Mouse (Mus musculus): ENCODE results near the gene Tmem210. TPM values are rescaled to one million over a fixed set of nuclear protein-coding genes. Genes with fewer than 3 reads are reported as not detected.

The Tmem210 gene
- polyA plus RNA-seq, 1 experiment: not detected

- no peaks in the 10 kb centered on the region for H3K9me3 ChIP-seq (ENCODE audit: control insufficient read depth, low read length)
- TF ChIP-seq TAL1 (IDR thresholded peaks at IDR 0.05; ENCODE audit: low read length): no peak
- no peak for TF ChIP-seq GATA1 (IDR thresholded peaks at IDR 0.05; ENCODE audit: low read length)
- H3K4me3 ChIP-seq (replicated peaks): peak within 1 kb of the TSS; percentile 84
- no peaks in the 10 kb centered on the region for H3K27me3 ChIP-seq (ENCODE audit: control insufficient read depth)
- peaks cover 63% of the 10 kb centered on the region for H3K4me1 ChIP-seq (ENCODE audit: control insufficient read depth)
- H3K36me3 ChIP-seq (ENCODE audit: control insufficient read depth): peaks cover 86% of the 10 kb centered on the region
These were observed 16.0 kb upstream of the Tmem210 start, which contains the start of the genes Ssna1 and Anapc2 for GRCm38 (mm10) chr2:25271827-25272511. Gene Ssna1, minus strand, starts transcription at chr2:25272438. Gene Anapc2, plus strand, starts transcription at chr2:25272478.

- TF ChIP-seq GATA1 (IDR thresholded peaks at IDR 0.05; ENCODE audit: low read length): no peak
- TF ChIP-seq TAL1 (IDR thresholded peaks at IDR 0.05; ENCODE audit: low read length): no peak
- no peaks in the 10 kb centered on the region for H3K9me3 ChIP-seq (ENCODE audit: control insufficient read depth, low read length)
- no peaks in the 10 kb centered on the region for H3K27me3 ChIP-seq (ENCODE audit: control insufficient read depth)
- H3K36me3 ChIP-seq (ENCODE audit: control insufficient read depth): peaks cover 86% of the 10 kb centered on the region
- H3K4me3 ChIP-seq (replicated peaks): peak overlapping the region; percentile 84
- H3K4me1 ChIP-seq (ENCODE audit: control insufficient read depth): peaks cover 58% of the 10 kb centered on the region
These were observed 15.4 kb upstream of the Tmem210 start for GRCm38 (mm10) chr2:25272515-25272914.

GRCm38 (mm10) chr2:25273010-25273409, 14.9 kb upstream of the Tmem210 start:
- no peaks in the 10 kb centered on the region for H3K27me3 ChIP-seq (ENCODE audit: control insufficient read depth)
- peak overlapping the region; percentile 84 for H3K4me3 ChIP-seq (replicated peaks)
- peaks cover 86% of the 10 kb centered on the region for H3K36me3 ChIP-seq (ENCODE audit: control insufficient read depth)
- TF ChIP-seq GATA1 (IDR thresholded peaks at IDR 0.05; ENCODE audit: low read length) (no peak), TAL1 (IDR thresholded peaks at IDR 0.05; ENCODE audit: low read length) (no peak)
- peaks cover 53% of the 10 kb centered on the region for H3K4me1 ChIP-seq (ENCODE audit: control insufficient read depth)
- no peaks in the 10 kb centered on the region for H3K9me3 ChIP-seq (ENCODE audit: control insufficient read depth, low read length)

GRCm38 (mm10) chr2:25278928-25279882, 8.7 kb upstream of the Tmem210 start:
- no peaks in the 10 kb centered on the region for H3K9me3 ChIP-seq (ENCODE audit: control insufficient read depth, low read length)
- peaks cover 3% of the 10 kb centered on the region for H3K4me1 ChIP-seq (ENCODE audit: control insufficient read depth)
- no peaks in the 10 kb centered on the region for H3K27me3 ChIP-seq (ENCODE audit: control insufficient read depth)
- H3K36me3 ChIP-seq (ENCODE audit: control insufficient read depth): peaks cover 96% of the 10 kb centered on the region
- no peak for TF ChIP-seq GATA1 (IDR thresholded peaks at IDR 0.05; ENCODE audit: low read length)
- no peak for TF ChIP-seq TAL1 (IDR thresholded peaks at IDR 0.05; ENCODE audit: low read length)
- H3K4me3 ChIP-seq (replicated peaks): no peak overlapping the region

GRCm38 (mm10) chr2:25285551-25285950, 2.4 kb upstream of the Tmem210 start:
- no peak for TF ChIP-seq TAL1 (IDR thresholded peaks at IDR 0.05; ENCODE audit: low read length)
- no peak for TF ChIP-seq GATA1 (IDR thresholded peaks at IDR 0.05; ENCODE audit: low read length)
- Histone ChIP-seq H3K4me3 (replicated peaks) (no peak overlapping the region), H3K4me1 (ENCODE audit: control insufficient read depth) (peaks cover 19% of the 10 kb centered on the region), H3K36me3 (ENCODE audit: control insufficient read depth) (peaks cover 55% of the 10 kb centered on the region), H3K9me3 (ENCODE audit: control insufficient read depth, low read length) (peaks cover 2% of the 10 kb centered on the region; the same call in 1 of the 2 replicates), H3K27me3 (ENCODE audit: control insufficient read depth) (peaks cover 27% of the 10 kb centered on the region)

GRCm38 (mm10) chr2:25286314-25286713, 1.6 kb upstream of the Tmem210 start:
- H3K9me3 ChIP-seq (ENCODE audit: control insufficient read depth, low read length): peaks cover 3% of the 10 kb centered on the region; the same call in 1 of the 2 replicates
- H3K4me3 ChIP-seq (replicated peaks): no peak overlapping the region
- peaks cover 19% of the 10 kb centered on the region for H3K4me1 ChIP-seq (ENCODE audit: control insufficient read depth)
- H3K36me3 ChIP-seq (ENCODE audit: control insufficient read depth): peaks cover 47% of the 10 kb centered on the region
- TF ChIP-seq TAL1 (IDR thresholded peaks at IDR 0.05; ENCODE audit: low read length) (no peak), GATA1 (IDR thresholded peaks at IDR 0.05; ENCODE audit: low read length) (no peak)
- H3K27me3 ChIP-seq (ENCODE audit: control insufficient read depth): peaks cover 35% of the 10 kb centered on the region

GRCm38 (mm10) chr2:25286837-25287636, 908 bp upstream of the Tmem210 start:
- Histone ChIP-seq H3K4me3 (replicated peaks) (no peak overlapping the region), H3K9me3 (ENCODE audit: control insufficient read depth, low read length) (peaks cover 3% of the 10 kb centered on the region; the same call in 1 of the 2 replicates), H3K4me1 (ENCODE audit: control insufficient read depth) (peaks cover 21% of the 10 kb centered on the region), H3K36me3 (ENCODE audit: control insufficient read depth) (peaks cover 43% of the 10 kb centered on the region), H3K27me3 (ENCODE audit: control insufficient read depth) (peaks cover 42% of the 10 kb centered on the region)
- TF ChIP-seq TAL1 (IDR thresholded peaks at IDR 0.05; ENCODE audit: low read length) (no peak), GATA1 (IDR thresholded peaks at IDR 0.05; ENCODE audit: low read length) (no peak)

GRCm38 (mm10) chr2:25288734-25289345, 895 bp downstream of the Tmem210 start:
- H3K27me3 ChIP-seq (ENCODE audit: control insufficient read depth): peaks cover 60% of the 10 kb centered on the region
- TF ChIP-seq TAL1 (IDR thresholded peaks at IDR 0.05; ENCODE audit: low read length) (no peak), GATA1 (IDR thresholded peaks at IDR 0.05; ENCODE audit: low read length) (no peak)
- H3K36me3 ChIP-seq (ENCODE audit: control insufficient read depth): peaks cover 26% of the 10 kb centered on the region
- no peak overlapping the region for H3K4me3 ChIP-seq (replicated peaks)
- peaks cover 22% of the 10 kb centered on the region for H3K4me1 ChIP-seq (ENCODE audit: control insufficient read depth)
- H3K9me3 ChIP-seq (ENCODE audit: control insufficient read depth, low read length): peaks cover 3% of the 10 kb centered on the region; the same call in 1 of the 2 replicates
